Mouse (Mus musculus): ENCODE measurements around the gene Smc2. TPM values are rescaled to one million over a fixed set of nuclear protein-coding genes. Genes with fewer than 3 reads are reported as not detected.

Smc2 gene
- polyA plus RNA-seq, 1 experiment from 2014 or later: 209 TPM

- no peak for DNase-seq (ENCODE audit: low spot score)
These were observed 80.3 kb downstream of the Smc2 start for GRCm38 (mm10) chr4:52519301-52519700.

GRCm38 (mm10) chr4:52526464-52526863 lies 87.4 kb downstream of the Smc2 start:
- Histone ChIP-seq H3K4me3 (no peak overlapping the region), H3K27ac (replicated peaks) (no peak overlapping the region), H3K27me3 (ENCODE audit: low read depth, poor library complexity, severe bottlenecking) (no peaks in the 10 kb centered on the region), H3K9me3 (replicated peaks) (no peaks in the 10 kb centered on the region; the same call in 1 of the 2 replicates), H3K4me1 (no peaks in the 10 kb centered on the region), H3K36me3 (no peaks in the 10 kb centered on the region)
- no peak for DNase-seq (ENCODE audit: low spot score)
- 88% methylated on average over 5 of the region's 5 CpGs for WGBS

More at GRCm38 (mm10) chr4:52519301-52519700, 80.3 kb downstream of the Smc2 start:
- Histone ChIP-seq H3K4me1 (peaks cover 5% of the 10 kb centered on the region), H3K27ac (replicated peaks) (no peak overlapping the region), H3K36me3 (no peaks in the 10 kb centered on the region), H3K27me3 (ENCODE audit: low read depth, poor library complexity, severe bottlenecking) (no peaks in the 10 kb centered on the region), H3K9me3 (replicated peaks) (no peaks in the 10 kb centered on the region), H3K4me3 (no peak overlapping the region)
- 92% methylated on average over 5 of the region's 5 CpGs for WGBS

- 73% methylated on average over 2 of the region's 2 CpGs for WGBS
- no peak overlapping the region for H3K4me3 ChIP-seq
- no peaks in the 10 kb centered on the region for H3K27me3 ChIP-seq (ENCODE audit: low read depth, poor library complexity, severe bottlenecking)
- H3K36me3 ChIP-seq: no peaks in the 10 kb centered on the region
- H3K9me3 ChIP-seq (replicated peaks): no peaks in the 10 kb centered on the region; the same call in 1 of the 2 replicates
- H3K27ac ChIP-seq (replicated peaks): no peak overlapping the region
- no peak for DNase-seq (ENCODE audit: low spot score)
- H3K4me1 ChIP-seq: no peaks in the 10 kb centered on the region
These were observed 91.6 kb downstream of the Smc2 start for GRCm38 (mm10) chr4:52530636-52531035.

Other genes with a start within 250 kb of the Smc2 start
- not detected in 2 replicates for gene Vma21-ps, start 58.0 kb downstream of the Smc2 start, polyA plus RNA-seq (2016; fragmentation: Nextera tagmentation; extraction: Ambion mirVana)
- 0.04 TPM in 1 of 2 replicates, not detected in the other for gene Toporsl, start 157.0 kb downstream of the Smc2 start, polyA plus RNA-seq (2016; fragmentation: Nextera tagmentation; extraction: Ambion mirVana)

Data from midbrain, embryonic 10.5 days (tissue).